ENCODE assay signal across 22 mouse cellular contexts in the genomic region with DNA sequence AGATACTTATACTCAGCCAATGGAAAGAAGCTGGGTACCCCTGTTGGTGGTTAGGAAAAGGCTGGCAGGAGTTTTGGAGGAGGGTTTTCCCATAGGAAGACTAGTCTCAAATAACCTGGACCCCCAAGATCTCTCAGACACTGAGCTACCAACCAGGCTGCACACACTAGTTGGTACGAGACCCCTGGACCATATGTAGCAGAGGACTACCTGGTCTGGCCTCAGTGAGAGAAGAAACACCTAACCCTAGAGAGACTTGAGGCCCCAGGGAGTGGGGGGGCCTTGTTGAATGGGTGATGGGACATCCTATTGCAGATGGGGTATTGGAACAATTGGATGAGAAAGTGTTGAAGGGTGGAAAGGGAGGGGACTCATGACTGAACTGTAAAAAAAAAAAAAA. TPM values are rescaled to one million over a fixed set of nuclear protein-coding genes. Genes with fewer than 3 reads are reported as not detected.
DNase-seq lines count a peak whose midpoint lies in the region; ATAC-seq lines count a peak whose summit lies in the region.
"Had no signal": no experiment of that assay in that cellular context is flagged by ENCODE, and none has a peak within 500 bp of the region (broad histone marks: within the 10 kb centered on the region; RNA-seq: fewer than 3 reads in every experiment).

No protein-coding gene starts in this region.

- no peaks in the 10 kb centered on the region for H3K27me3 ChIP-seq in heart, embryonic 15.5 days
- no peaks in the 10 kb centered on the region for H3K27me3 ChIP-seq in limb, embryonic 15.5 days
- no peaks in the 10 kb centered on the region for H3K27me3 ChIP-seq in limb, embryonic 10.5 days (ENCODE audit: low read depth, poor library complexity, severe bottlenecking)
- no peaks in the 10 kb centered on the region for H3K27me3 ChIP-seq in midbrain, embryonic 14.5 days (ENCODE audit: control insufficient read depth, insufficient read depth, low read length)
- no peaks in the 10 kb centered on the region for H3K27me3 ChIP-seq in midbrain, embryonic 16.5 days (ENCODE audit: control insufficient read depth, insufficient read depth, low read depth, low read length)
- H3K27me3 ChIP-seq: forebrain, embryonic 12.5 days; forebrain, embryonic 15.5 days; heart, embryonic 13.5 days; hindbrain, embryonic 15.5 days; intestine, embryonic 15.5 days had no signal

- H3K4me1 ChIP-seq in heart, embryonic 15.5 days (replicated peaks): no peaks in the 10 kb centered on the region
- H3K4me1 ChIP-seq in limb, embryonic 15.5 days: no peaks in the 10 kb centered on the region
- no peaks in the 10 kb centered on the region for H3K4me1 ChIP-seq in limb, embryonic 10.5 days
- H3K4me1 ChIP-seq in midbrain, embryonic 14.5 days (ENCODE audit: control insufficient read depth, insufficient read depth, low read length): no peaks in the 10 kb centered on the region
- no peaks in the 10 kb centered on the region for H3K4me1 ChIP-seq in midbrain, embryonic 16.5 days (ENCODE audit: control insufficient read depth, insufficient read depth, low read length)
- H3K4me1 ChIP-seq: forebrain, embryonic 12.5 days; forebrain, embryonic 15.5 days; heart, embryonic 10.5 days; heart, embryonic 13.5 days; hindbrain, embryonic 15.5 days; intestine, embryonic 15.5 days had no signal

- DNase-seq in heart, adult 11 months: no peak
- DNase-seq in limb, embryonic 10.5 days (ENCODE audit: low spot score): no peak
- DNase-seq in midbrain, embryonic 14.5 days: no peak
- DNase-seq: adrenal gland, adult 2 months; adrenal gland, postnatal 14 days; cerebellum, adult 11 months; cerebellum, adult 2 months; cerebellum, adult 9-11 months; cerebellum, postnatal 25 days; gastrocnemius, postnatal 25 days; heart, adult 2 months had no signal

- H3K4me3 ChIP-seq in heart, embryonic 15.5 days: no peak overlapping the region
- H3K4me3 ChIP-seq in limb, embryonic 15.5 days: no peak overlapping the region
- no peak overlapping the region for H3K4me3 ChIP-seq in limb, embryonic 10.5 days
- no peak overlapping the region for H3K4me3 ChIP-seq in midbrain, embryonic 14.5 days (replicated peaks; ENCODE audit: low read depth, low read length)
- no peak overlapping the region for H3K4me3 ChIP-seq in midbrain, embryonic 16.5 days (ENCODE audit: low read depth, low read length)
- H3K4me3 ChIP-seq: forebrain, embryonic 12.5 days; forebrain, embryonic 15.5 days; heart, adult 2 months; heart, embryonic 10.5 days; heart, embryonic 13.5 days; hindbrain, embryonic 15.5 days; intestine, embryonic 15.5 days had no signal

- 81% methylated on average over 1 of the region's 1 CpGs for WGBS in heart, embryonic 15.5 days
- WGBS in limb, embryonic 15.5 days: 86% methylated on average over 1 of the region's 1 CpGs
- whole genome bisulfite sequencing in limb, embryonic 10.5 days: 91% methylated on average over 1 of the region's 1 CpGs
- 90% methylated on average over 1 of the region's 1 CpGs for WGBS in midbrain, embryonic 14.5 days
- 81% methylated on average over 1 of the region's 1 CpGs for WGBS in midbrain, embryonic 16.5 days

- peak; percentile 43; the same call in 1 of the 2 replicates for ATAC-seq in heart, embryonic 15.5 days (replicated peaks; ENCODE audit: insufficient number of reproducible peaks, insufficient read depth, low FRiP score, low read depth)
- ATAC-seq in limb, embryonic 15.5 days (ENCODE audit: insufficient number of reproducible peaks, low FRiP score, low TSS enrichment, low read depth): peak; percentile 67; the same call in 1 of the 2 replicates
- ATAC-seq in midbrain, embryonic 14.5 days (ENCODE audit: low FRiP score, low TSS enrichment): 0 out of 2 replicates have a peak, but pooled peaks have one; percentile 44
- ATAC-seq in midbrain, embryonic 16.5 days: no peak
- ATAC-seq: CD4-positive, CD25-positive, alpha-beta regulatory T cell, adult 4 months; forebrain, embryonic 15.5 days; intestine, embryonic 15.5 days had no signal

- H3K36me3 ChIP-seq in heart, embryonic 15.5 days: no peaks in the 10 kb centered on the region
- H3K36me3 ChIP-seq in limb, embryonic 15.5 days: no peaks in the 10 kb centered on the region
- H3K36me3 ChIP-seq in limb, embryonic 10.5 days: no peaks in the 10 kb centered on the region
- no peaks in the 10 kb centered on the region for H3K36me3 ChIP-seq in midbrain, embryonic 14.5 days (ENCODE audit: control insufficient read depth, insufficient read depth, low read length)
- no peaks in the 10 kb centered on the region for H3K36me3 ChIP-seq in midbrain, embryonic 16.5 days (ENCODE audit: control insufficient read depth, insufficient read depth, low read length)
- H3K36me3 ChIP-seq: forebrain, embryonic 12.5 days; forebrain, embryonic 15.5 days; heart, embryonic 10.5 days; heart, embryonic 13.5 days; hindbrain, embryonic 15.5 days; intestine, embryonic 15.5 days had no signal

- H3K4me2 ChIP-seq in heart, embryonic 15.5 days: no peak overlapping the region
- no peak overlapping the region for H3K4me2 ChIP-seq in limb, embryonic 15.5 days
- no peak overlapping the region for H3K4me2 ChIP-seq in midbrain, embryonic 14.5 days (ENCODE audit: low read length)
- H3K4me2 ChIP-seq in midbrain, embryonic 16.5 days (ENCODE audit: low read length): no peak overlapping the region
- H3K4me2 ChIP-seq: forebrain, embryonic 12.5 days; forebrain, embryonic 15.5 days; heart, embryonic 13.5 days; hindbrain, embryonic 15.5 days; intestine, embryonic 15.5 days had no signal

- no peak overlapping the region for H3K9ac ChIP-seq in heart, embryonic 15.5 days
- no peak overlapping the region for H3K9ac ChIP-seq in limb, embryonic 15.5 days
- H3K9ac ChIP-seq in midbrain, embryonic 14.5 days (replicated peaks; ENCODE audit: low read length): no peak overlapping the region
- no peak overlapping the region for H3K9ac ChIP-seq in midbrain, embryonic 16.5 days (ENCODE audit: low read depth, low read length)
- H3K9ac ChIP-seq: forebrain, embryonic 12.5 days; forebrain, embryonic 15.5 days; heart, embryonic 13.5 days; hindbrain, embryonic 15.5 days; intestine, embryonic 15.5 days had no signal

- H3K27ac ChIP-seq in heart, embryonic 15.5 days: no peak overlapping the region
- H3K27ac ChIP-seq in limb, embryonic 15.5 days: no peak overlapping the region
- no peak overlapping the region for H3K27ac ChIP-seq in limb, embryonic 10.5 days
- H3K27ac ChIP-seq in midbrain, embryonic 14.5 days (replicated peaks; ENCODE audit: low read depth, low read length): no peak overlapping the region
- no peak overlapping the region for H3K27ac ChIP-seq in midbrain, embryonic 16.5 days (ENCODE audit: low read length)
- H3K27ac ChIP-seq: forebrain, embryonic 12.5 days; forebrain, embryonic 15.5 days; heart, adult 2 months; heart, embryonic 10.5 days; heart, embryonic 13.5 days; hindbrain, embryonic 15.5 days; intestine, embryonic 15.5 days had no signal

- no peaks in the 10 kb centered on the region; the same call in 1 of the 2 replicates for H3K9me3 ChIP-seq in heart, embryonic 15.5 days (replicated peaks)
- peaks cover 6% of the 10 kb centered on the region; the same call in 1 of the 2 replicates for H3K9me3 ChIP-seq in limb, embryonic 15.5 days
- peaks cover 5% of the 10 kb centered on the region; the same call in 1 of the 2 replicates for H3K9me3 ChIP-seq in limb, embryonic 10.5 days (replicated peaks)
- no peaks in the 10 kb centered on the region; the same call in 1 of the 2 replicates for H3K9me3 ChIP-seq in midbrain, embryonic 14.5 days (ENCODE audit: control insufficient read depth, low read length)
- H3K9me3 ChIP-seq in midbrain, embryonic 16.5 days (replicated peaks; ENCODE audit: control insufficient read depth, low read length, poor library complexity, severe bottlenecking): no peaks in the 10 kb centered on the region
- H3K9me3 ChIP-seq: hindbrain, embryonic 15.5 days had no signal

RNA-seq across cellular contexts. Expression of gene Sirpb1b, which starts 8.6 kb away (rescaled TPM):
- 0.32 TPM in 1 of 2 replicates, not detected in the other for polyA plus RNA-seq in heart, embryonic 15.5 days (2015; fragmentation: Nextera tagmentation; extraction: Ambion mirVana)
- polyA plus RNA-seq in limb, embryonic 15.5 days (2015; fragmentation: Nextera tagmentation; extraction: Ambion mirVana): 0.17 and 0.20 TPM in 2 replicates
- not detected in 2 replicates for polyA plus RNA-seq in limb, embryonic 10.5 days (2016; fragmentation: Nextera tagmentation; extraction: Ambion mirVana)
- not detected in 2 replicates for polyA plus RNA-seq in midbrain, embryonic 14.5 days (2014; fragmentation: Nextera tagmentation; extraction: Ambion mirVana)
- polyA plus RNA-seq in midbrain, embryonic 16.5 days (2015; fragmentation: Nextera tagmentation; extraction: Ambion mirVana): not detected in 2 replicates
- polyA plus RNA-seq: adrenal gland, adult 2 months; C2C12; CD4-positive, CD25-positive, alpha-beta regulatory T cell, adult 4 months; cerebellum, adult 2 months; forebrain, embryonic 12.5 days; forebrain, embryonic 15.5 days; heart, adult 2 months; heart, embryonic 10.5 days; heart, embryonic 13.5 days; hindbrain, embryonic 15.5 days; intestine, embryonic 15.5 days had no signal
